Mouse (Mus musculus) large intestine, adult 2 months (tissue): ENCODE data around the gene Cdkl3. TPM values are rescaled to one million over a fixed set of nuclear protein-coding genes. Genes with fewer than 3 reads are reported as not detected.

Experiments used
- DNase-seq: peaks from one replicate; pipeline ENCODE4 v3.0.0-alpha.2; 2012; ENCODE audit warnings: low read depth, low spot score
- WGBS: fragments of 180-500 bp; shearing (Covaris S2); methylation state at CpG from one replicate; pipeline ENCODE4 v1.1.7; 2018; 5-methylcytosine and 5-hydroxymethylcytosine counted together
- polyA plus RNA-seq: library from polyadenylated mRNA; depleted of rRNA; stranded (reverse); fragments of >200 nt; gene quantifications from 2 replicates; pipeline ENCODE4 v1.2.3, GENCODE M21; 2012; rRNA removed

The Cdkl3 gene
- polyA plus RNA-seq: 0.37 and 0.63 TPM in 2 replicates

DNA sequence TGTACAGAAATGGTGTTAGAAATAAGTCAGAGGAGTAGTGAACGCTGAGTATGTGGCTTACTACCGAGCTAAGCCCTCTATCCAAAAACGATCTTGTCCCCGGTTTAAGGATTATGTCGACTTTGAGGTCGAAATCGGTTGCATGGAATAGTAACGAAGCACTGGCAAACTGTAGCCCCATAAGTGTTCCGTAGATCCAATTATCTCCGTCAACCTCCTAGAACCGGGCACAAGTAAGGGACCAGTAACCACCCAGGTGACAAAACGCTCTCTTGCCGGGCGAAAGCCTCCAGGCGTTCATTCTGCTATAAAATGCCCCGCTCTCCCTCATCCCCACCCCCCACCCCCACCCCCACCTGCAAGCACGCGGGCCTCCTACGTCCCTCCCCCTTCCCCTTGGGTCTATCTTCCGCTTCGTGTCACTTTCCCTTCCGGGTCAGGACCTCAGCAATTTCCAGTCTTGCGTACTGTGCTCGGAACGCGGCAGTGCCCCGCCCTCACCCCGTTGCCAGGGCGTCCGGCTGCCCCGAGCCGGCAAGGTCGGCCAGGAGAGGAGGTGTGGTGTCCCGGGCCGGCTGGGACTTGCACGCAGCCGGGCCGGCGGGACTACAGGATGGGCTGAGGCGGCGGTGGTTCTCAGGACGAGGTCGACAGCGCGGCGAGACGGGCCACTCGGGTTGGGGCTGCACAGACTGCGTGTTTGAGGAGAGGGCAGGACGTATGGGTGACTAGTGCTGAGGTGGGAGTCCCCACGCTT, at the start of gene Cdkl3:
TSS of gene Cdkl3 (plus strand) at position 450 of the 757 bp plus-strand sequence.
- peak; percentile 93 for DNase-seq
- WGBS: under 1% methylated on average over 51 of the region's 51 CpGs

DNA sequence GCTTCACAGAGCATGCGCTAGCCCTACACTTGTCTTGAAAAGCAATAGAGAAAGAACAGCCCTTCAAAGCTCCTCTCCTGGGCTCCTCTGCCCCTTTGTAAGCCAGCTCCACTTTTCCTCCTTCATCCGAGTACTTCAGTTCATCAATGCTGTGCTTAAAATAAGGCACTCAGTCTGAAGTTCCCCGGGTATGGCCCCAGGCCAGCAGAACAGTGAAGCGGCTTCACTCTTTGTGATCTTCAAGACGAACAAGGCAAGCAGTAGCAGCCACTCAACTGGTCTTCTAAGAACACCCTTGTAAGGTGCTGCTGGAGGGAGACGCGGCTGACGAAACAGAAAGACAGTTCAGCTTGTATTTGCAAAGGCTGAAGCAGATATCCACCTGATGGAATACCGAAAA, 47.9 kb upstream of the Cdkl3 start:
- DNase-seq: no peak
- WGBS: 67% methylated on average over 9 of the region's 9 CpGs

DNA sequence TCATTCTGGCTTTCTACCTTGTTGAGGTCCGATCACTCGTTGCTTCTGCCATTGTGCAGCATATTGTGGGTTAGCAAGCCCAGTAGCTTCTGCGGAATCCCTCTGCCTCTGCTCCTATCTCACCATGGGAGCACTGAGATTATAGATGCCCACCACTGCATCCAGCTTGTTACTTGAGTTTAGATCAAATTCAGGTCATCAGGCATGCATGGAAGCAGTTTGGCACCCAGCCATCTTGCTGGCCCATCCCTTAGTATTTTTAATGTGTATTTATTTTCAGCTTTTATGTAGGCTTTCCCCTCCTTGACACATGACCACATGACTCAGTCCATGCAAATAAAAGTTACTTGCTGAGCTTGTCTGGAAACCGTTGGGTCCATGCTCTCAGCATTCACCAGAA, 46.3 kb upstream of the Cdkl3 start:
- no peak for DNase-seq
- 66% methylated on average over 4 of the region's 4 CpGs for WGBS

DNA sequence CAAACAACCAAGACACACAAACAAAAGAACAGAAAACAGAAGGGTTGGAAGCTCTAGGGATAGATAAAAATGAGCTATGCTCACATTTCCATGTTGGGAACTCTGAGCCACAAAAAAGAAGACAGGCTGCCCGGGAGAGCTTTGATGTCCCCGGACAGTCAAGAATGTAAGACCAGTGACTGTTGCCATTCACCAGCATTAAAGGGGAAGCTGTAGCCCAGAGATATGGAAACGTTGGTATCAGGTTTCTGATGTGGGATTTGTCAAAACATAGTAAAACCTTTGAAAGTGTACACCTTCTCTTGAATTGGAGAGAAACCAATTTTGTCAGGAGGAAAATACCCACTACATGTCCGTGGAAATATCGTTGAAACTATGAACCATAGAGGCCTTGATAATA, 44.5 kb upstream of the Cdkl3 start:
- WGBS: 79% methylated on average over 5 of the region's 5 CpGs
- no peak for DNase-seq

DNA sequence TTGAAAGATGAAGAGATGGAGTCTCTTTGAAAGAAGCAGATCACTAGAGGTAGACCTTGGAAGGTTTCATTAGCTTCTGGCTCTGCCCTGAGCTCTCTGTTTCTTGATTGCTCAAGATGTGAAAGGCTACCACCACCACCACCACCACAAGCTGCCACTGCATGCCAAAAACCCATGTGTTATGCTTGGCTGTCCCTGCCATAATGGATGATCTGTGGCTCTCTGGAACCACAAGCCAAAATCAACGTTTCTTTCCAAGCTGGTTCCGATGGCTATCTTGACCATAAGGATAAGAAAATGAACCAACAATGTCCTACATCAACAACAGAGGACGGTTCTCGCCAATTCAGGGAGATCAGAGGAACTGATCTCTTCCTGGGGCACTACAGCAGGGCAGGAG, 44.0 kb upstream of the Cdkl3 start:
- WGBS: 94% methylated on average over 4 of the region's 4 CpGs
- no peak for DNase-seq

DNA sequence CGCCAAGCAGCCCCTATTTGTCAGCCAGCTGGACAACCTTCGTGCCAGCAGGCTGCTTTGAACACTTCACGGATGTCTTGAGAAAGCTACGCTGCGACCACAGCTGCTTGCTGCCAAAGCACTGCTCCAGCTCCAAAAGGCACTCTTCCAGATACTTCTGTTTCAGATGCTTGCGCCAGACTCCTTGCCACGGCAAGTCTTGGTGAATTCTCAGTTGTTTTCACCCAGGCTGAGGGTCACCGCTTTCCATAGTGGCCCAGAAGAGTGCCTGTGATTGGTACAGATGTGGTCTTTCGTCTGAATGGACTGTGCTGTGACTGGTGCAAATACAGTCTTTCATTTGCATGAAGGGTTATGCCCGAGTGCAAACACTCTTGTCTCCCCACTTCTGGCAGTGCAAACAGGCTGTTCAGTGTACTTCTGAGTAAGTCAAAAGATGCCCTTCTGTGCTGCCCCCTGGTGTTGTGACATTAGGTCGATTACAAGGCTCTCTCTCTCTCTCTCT, 43.0 kb upstream of the Cdkl3 start:
- WGBS: 52% methylated on average over 11 of the region's 11 CpGs
- DNase-seq: no peak

DNA sequence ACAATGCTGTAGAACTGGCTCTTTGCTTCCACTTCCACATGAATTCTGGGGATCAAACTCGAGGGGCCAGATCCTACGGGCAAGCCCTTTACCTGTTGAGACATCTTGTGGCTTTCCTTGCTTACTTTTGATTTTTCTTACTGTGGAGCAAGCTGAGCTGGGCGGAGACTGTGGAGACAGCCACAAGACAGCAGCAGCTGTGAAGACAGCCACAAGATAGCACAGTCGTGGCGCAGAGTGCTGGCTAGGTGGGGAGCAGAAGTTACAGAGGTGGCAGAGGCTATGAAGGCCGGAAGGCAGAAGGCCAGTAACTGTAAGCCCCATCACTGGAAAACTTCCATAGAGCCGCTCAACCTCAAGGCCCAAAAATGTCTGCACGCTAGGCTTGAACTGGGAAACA, 42.3 kb upstream of the Cdkl3 start:
- DNase-seq: no peak
- WGBS: 88% methylated on average over 8 of the region's 8 CpGs

DNA sequence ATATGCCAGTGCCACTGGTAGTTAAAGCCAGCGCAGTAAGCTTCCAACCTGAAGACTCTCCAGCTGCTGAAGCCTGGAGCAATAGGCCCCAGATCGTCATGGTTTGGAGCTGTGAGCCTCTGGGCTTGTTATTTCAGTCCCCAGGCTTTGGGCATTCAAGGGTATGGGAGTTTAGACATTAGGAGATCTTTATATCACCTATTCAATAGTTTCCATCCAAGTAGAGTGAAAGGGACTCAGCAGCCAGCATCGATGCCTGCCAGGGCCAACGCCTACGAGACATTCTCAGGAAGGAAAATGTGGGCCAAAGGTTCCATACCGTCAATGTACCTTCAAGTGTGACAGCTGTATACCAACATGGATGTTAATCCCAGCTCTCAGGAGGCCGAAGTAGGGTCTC, 41.7 kb upstream of the Cdkl3 start:
- DNase-seq: no peak
- 85% methylated on average over 7 of the region's 7 CpGs for WGBS

DNA sequence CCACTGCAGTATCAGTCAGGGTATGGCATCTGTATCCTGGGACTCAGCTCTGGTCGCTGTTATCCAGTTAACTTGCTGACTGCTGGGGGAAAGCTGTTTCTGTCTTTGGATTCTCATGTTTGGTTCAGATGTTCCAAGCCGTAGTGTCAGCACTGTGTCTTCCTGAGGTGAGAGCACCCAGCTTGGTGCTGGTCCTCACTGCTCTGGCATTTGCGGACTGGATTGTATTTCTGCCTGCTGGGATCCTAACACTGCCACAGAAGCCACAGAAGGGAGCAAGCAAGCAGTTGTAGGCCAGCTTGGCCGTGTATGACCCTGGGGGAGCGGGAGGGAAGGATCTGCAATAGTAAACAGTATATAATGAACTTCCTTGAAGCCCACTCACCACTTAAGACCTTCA, 37.4 kb upstream of the Cdkl3 start:
- DNase-seq: no peak
- 86% methylated on average over 5 of the region's 5 CpGs for WGBS

DNA sequence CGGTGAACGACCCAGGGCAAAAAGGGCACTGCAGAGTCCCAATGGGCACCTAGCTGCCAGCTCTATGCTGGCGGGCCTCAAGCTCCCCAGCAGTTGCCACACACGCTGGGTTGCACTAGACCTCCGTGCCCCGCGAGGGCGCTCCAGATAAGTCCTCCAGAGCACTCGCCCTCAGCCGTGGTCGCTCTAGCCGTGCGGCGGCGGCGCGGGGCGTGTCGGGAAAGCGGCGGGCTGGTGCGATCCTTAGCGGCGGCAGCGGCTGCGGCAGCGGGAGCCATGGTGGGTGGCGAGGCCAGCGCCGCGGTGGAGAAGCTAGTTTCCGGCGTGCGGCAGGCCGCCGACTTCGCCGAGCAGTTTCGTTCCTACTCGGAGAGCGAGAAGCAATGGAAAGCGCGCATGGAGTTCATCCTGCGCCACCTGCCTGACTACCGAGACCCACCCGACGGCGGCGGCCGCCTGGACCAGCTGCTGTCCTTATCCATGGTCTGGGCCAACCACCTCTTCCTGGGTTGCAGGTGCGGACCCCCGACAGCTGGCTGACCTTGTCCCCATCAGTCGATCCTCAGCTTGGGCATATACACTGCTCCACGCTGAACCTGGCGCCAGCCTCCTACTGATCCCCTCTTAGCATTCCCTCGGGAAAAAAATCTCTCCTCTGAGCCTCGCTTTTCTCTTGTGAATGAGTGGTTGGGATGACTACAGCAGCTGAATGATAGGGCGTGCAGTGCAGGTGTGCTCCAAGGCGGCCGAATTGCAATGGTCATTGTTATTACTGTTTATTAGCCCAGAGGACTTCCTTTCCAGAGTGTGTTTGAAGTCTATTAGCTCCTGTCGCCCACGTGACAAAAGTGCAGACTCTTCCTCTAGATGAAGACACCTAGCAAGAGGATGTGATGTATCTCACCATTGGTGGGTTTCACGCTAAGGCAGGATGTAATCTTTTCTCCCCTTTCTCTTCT, 36.3 kb upstream of the Cdkl3 start, which contains the start of gene Cdkn2aipnl:
TSS of gene Cdkn2aipnl (plus strand) at position 219 of the 959 bp plus-strand sequence.
- DNase-seq: peak; percentile 84
- WGBS: under 1% methylated on average over 63 of the region's 63 CpGs

DNA sequence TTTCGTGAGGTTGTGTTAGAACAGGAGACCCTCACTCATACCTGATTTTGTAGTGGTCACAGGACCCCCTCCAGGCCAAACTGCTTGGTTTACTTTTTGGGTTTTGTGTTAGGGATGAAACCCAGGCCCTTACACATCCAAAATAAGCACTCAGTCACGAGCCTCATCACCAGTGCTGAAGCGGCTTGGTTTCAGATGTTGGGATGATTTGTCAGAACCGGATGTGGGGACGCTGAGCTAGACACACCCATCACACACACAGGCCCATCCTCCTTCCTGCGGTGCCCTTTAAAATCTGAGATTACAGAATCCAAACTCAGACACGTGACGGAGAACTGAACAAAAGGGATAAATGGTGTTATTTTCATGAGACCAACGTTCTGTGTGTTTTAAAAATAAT, 35.1 kb upstream of the Cdkl3 start:
- no peak for DNase-seq
- WGBS: 86% methylated on average over 9 of the region's 9 CpGs

DNA sequence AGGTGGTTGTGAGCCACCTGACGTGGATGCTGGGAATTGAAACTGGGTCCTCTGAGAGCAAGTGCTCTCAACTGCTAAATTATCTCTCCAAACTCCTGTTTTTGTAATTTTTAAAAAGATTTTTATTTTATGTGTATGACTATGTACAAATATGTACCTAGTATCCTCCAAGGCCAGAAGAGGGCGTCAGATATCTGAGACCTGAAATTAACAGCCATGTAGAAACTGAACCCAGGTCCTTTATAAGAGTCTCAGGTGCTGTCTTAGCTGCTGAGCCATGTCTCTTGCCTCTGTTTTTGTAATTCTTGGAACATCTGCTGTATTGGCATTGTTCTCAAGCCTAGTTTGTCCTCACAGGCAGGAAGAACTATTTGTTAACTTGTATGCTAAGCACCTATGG, 34.5 kb upstream of the Cdkl3 start:
- 91% methylated on average over 2 of the region's 2 CpGs for WGBS
- DNase-seq: no peak

DNA sequence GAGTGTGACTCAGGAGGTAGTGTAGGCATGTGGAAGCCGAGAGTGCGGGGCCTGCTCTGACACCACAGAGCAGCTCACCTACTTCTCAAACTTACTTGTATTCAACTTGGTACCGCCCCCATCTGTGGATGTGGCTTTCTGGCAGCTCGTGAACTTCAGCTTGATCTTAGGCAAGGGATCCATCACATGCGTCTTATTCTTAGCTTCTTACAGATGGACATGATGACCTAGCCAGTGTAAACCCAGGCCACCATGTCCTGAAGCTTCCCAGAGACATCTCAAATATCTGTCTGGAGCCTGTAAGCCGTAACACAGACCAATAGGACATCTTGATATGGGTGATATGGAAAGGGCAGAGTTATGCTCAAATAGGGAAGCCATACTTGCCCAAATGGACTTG, 32.4 kb upstream of the Cdkl3 start:
- DNase-seq: no peak
- 95% methylated on average over 6 of the region's 6 CpGs for WGBS

DNA sequence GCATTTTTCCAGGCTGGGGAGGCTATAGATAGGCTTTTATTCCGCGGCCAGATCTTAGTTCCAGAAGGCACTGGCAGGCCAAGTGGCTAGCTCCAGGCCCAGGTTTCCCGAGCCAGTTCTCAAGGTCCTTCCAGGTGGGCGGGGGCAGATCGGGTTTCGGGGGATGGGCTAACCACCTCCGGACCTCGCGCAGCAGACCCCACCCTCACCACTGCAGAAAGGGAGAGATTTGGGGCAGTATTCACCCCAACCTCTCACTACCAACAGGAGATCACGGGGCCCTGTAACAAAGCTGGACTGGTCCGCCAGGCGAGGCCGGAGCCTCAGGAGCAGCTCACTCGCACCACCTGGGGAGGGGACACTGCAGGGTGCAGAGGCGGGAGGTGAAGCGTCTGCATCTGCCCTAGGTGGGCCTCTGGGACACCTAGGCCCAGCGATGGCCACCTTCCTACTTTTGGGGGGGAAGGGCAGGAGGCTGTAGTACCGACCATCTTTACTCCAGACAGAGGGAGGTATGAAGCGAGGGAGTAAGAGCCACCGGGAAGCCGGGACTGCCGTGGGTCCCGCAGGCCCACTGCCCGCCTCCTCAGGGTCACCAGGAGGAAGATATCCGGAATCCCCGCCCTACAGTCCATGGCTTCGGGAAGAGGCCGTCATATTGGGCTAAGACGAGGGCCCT, 4.3 kb upstream of the Cdkl3 start:
- under 1% methylated on average over 29 of the region's 29 CpGs for WGBS
- DNase-seq: no peak

DNA sequence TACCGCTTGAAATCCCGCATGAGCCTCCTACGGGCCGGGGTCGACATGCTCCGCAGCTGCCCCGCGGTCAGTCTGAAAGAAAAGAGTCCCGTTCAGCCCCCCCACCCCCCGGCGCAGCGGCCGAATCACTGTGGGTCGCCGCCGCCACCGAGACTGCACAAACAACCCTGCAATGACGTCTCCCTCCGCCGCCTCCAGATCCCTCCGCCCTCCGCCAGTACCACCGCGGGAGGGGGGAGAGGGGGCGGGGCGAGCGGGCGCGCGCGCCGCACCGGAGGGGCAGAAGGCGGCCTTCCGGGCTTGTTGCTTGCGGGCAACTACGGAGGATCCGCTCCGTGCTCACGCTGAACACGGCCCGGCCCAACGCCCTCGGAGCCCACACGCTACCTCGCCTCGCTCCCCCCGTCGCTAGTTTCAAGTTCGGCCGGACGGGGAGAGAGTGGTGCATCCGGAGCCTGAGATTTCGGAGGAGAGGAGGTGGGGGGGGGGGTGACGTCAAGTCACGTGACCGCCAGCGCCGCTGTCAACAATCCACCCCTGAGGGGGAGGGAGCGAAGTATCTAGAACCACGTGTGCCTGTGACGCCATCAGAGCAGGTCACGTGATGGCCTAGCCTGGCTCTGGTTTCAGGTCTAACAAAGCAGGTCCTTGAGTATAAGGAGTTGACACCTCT, 3.6 kb upstream of the Cdkl3 start, which contains the start of gene Ube2b:
TSS of gene Ube2b (minus strand) at position 473 of the 673 bp plus-strand sequence.
- WGBS: under 1% methylated on average over 62 of the region's 63 CpGs
- peak; percentile 98 for DNase-seq

DNA sequence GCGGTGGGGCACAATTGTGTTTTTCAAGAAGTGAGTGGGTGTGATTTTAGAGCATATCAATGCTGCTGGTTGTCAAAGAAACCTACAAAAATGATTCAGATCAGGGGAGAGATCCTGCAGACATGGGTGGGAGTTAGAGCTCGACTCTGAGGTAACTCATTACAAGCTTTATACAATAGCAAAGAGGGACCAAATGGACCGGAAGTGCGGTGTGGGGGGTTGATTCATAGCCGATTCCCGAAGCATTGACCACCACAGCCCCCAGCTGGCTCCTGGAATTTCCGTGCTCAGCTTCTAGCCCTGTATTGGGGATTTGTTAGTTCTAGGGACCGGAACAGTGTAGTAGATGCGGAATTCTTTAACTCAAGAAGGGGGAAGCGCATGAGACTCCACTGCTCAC, 2.7 kb upstream of the Cdkl3 start:
- whole genome bisulfite sequencing: 79% methylated on average over 10 of the region's 10 CpGs
- no peak for DNase-seq

DNA sequence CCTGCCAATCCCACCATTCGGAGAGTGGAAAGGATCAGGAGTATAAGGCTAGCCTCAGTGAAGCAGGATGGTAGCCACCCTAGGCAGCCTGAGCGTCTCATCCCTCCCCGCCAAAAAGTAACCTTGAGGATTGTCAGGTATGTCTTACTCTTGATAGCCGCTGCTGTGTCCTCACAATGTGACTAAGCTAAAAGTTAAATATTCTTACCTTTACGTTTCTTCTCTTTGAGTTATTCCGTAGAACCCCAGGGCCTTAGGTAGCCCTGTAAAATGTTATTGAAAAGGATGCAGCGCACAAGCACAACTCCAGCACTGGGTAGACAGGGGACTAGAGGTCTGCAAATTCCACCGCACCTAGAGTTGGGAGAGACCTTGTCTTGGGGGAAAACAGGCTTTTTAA, 2.2 kb upstream of the Cdkl3 start:
- no peak for DNase-seq
- WGBS: 96% methylated on average over 8 of the region's 8 CpGs

DNA sequence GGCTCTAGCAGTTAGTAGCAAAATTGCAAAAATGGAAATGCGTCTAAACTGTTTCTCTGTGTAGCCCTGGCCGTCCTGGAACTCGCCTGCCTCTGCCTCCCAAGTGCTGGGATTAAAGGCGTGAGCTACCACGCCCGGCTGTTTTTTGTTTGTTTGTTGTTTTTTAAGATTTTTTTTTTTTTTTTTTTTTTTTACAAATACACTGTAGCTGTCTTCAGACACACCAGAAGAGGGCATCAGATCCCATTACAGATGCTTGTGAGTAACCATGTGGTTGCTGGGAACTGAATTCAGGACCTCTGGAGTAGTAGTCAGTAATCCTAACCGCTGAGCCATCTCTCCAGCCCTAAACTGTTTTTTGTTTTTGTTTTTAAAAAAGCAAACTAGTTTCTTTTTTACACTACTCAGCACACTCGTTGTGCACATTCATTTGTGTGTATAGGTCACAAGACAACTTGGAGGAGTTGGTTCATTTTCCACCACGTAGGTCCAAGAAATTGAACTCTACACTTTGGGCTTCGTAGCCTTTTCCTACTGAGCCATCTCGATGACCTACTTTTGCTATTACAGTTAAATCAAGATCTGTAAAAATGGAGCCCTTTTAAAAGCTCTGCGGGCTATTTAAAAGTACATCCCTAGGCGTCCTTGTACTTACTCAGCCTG, 1.0 kb upstream of the Cdkl3 start:
- WGBS: 57% methylated on average over 13 of the region's 13 CpGs
- DNase-seq: no peak

DNA sequence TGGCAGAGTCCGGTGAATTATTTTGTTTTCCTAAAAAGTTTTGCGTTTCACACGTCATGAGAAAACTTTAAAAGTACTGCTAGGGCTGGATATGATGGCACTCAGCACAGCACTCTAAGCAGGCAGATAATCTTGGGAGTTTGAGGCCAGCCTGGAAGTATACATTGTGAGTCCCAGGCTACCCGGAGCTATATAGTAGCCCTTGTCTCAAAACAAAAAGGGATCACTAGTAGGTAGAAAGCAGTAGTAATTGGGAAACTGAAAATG, 583 bp upstream of the Cdkl3 start:
- DNase-seq: peak; percentile 22
- 8% methylated on average over 4 of the region's 4 CpGs for whole genome bisulfite sequencing
